Mouse (Mus musculus): ENCODE measurements around the gene Best3. TPM values are rescaled to one million over a fixed set of nuclear protein-coding genes. Genes with fewer than 3 reads are reported as not detected.
A peak's percentile ranks its signal among the peaks of the same experiment; 100 is the strongest.
"Not testable (repeated sequence)": the region's sequence is repeated elsewhere in the genome, so short reads cannot be mapped to it uniquely, and the experiment has no call there.

The Best3 gene
- polyA plus RNA-seq, 1 experiment from 2014 or later, result 0.90 TPM

DNA sequence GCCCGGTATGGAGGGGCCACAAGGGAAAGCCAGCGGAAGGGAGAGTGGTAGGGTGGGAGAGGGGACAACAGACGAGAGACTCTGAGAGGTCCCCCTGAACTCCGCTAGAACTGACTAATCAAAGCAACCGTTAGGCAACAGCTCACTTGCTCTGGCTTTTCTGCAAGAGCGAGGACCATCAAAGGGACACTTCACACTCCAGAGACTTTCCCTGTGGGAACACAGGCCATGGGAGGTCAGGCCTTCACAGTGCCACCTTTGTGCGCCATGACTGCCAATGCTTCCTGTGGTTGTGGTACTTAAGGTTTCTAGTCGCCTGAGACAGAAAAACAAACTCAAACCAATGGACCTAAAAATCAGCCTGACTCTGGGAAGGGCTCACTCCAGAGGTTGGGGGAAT, 24.9 kb downstream of the Best3 start:
- 57% methylated on average over 8 of the region's 8 CpGs for WGBS
- ATAC-seq (ENCODE audit: insufficient number of reproducible peaks, low FRiP score, low TSS enrichment, low read depth), result no peak
- no peak overlapping the region for H3K9ac ChIP-seq

DNA sequence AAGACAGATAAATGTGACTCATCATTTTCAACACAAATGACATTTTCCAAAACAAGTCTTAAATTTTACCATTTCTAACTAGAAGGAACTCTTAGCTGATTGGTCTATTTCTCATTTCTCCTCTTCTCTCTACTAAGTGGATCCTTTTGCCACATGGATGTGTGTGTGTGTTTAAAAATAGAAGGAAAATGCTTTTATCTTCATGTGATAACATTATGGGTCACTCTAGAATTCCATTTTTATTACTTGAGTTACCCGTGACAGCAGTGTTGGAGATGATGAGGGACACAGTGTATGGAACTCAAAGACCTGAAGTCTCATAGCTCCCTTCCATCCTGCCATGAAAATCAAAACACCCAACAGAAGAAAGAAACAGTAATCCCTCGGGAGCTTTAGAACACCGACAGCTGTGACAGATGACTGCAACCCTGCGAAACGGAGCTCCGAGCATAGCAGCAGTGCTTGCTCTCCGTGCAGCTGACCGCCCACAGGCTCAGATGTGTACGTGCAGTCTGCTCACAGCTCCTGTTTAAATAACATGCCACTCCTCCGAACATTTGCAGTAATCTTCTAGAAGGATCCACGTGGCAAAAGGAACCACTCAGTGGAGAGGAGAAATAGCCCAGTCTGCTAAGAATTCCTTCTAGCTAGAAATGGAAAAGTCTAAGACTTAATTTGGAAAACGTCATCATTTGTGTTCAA, 27.7 kb downstream of the Best3 start:
- H3K36me3 ChIP-seq, result no peaks in the 10 kb centered on the region
- ATAC-seq (ENCODE audit: insufficient number of reproducible peaks, low FRiP score, low TSS enrichment, low read depth), result peak; percentile 61
- peaks cover 5% of the 10 kb centered on the region; the same call in 1 of the 2 replicates for H3K4me1 ChIP-seq
- no peaks in the 10 kb centered on the region for H3K27me3 ChIP-seq
- no peak overlapping the region for H3K9ac ChIP-seq
- H3K4me3 ChIP-seq, result no peak overlapping the region
- WGBS, result 15% methylated on average over 12 of the region's 12 CpGs
- no peak overlapping the region for H3K4me2 ChIP-seq
- no peak overlapping the region for H3K27ac ChIP-seq
- H3K9me3 ChIP-seq, result no peaks in the 10 kb centered on the region

More for the DNA sequence above, 24.9 kb downstream of the Best3 start:
- Histone ChIP-seq H3K4me1 (peaks cover 6% of the 10 kb centered on the region; the same call in 1 of the 2 replicates), H3K27me3 (no peaks in the 10 kb centered on the region), H3K9me3 (no peaks in the 10 kb centered on the region), H3K36me3 (no peaks in the 10 kb centered on the region), H3K27ac (no peak overlapping the region), H3K4me3 (no peak overlapping the region), H3K4me2 (no peak overlapping the region)

- no peak for ATAC-seq (ENCODE audit: insufficient number of reproducible peaks, low FRiP score, low TSS enrichment, low read depth)
- WGBS, result 80% methylated on average over 5 of the region's 5 CpGs
- no peak overlapping the region for H3K27ac ChIP-seq
Observed at GRCm38 (mm10) chr10:117014565-117014964, 28.5 kb downstream of the Best3 start.

DNA sequence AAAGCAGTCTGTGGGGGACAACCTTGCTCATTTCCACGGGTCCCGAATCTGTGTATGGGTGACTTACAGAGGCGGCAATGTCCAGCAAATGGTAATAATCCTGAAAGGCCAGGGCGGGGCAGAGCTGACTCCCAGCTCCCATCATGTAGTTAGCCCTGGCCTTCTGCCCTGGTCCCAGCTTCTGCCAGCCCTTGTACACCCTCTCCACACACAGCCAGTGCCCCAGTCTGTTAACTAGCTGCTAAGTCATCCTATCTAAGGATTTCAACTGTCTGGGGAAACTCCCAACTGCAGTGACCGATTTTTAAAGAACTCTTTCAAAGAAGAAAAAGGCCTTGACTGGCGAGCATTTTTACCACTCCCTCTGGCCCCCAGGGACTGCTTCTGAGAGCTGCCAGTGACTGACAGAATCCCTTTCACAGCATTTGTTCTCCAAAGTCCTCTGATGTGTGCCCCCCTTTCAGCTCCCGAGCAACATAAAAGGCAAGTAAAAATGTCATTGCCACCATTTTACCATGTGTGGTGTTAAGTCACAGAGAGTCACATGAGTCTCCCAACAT, 32.2 kb downstream of the Best3 start:
- no peaks in the 10 kb centered on the region for H3K9me3 ChIP-seq
- 60% methylated on average over 7 of the region's 7 CpGs for WGBS
- ATAC-seq (ENCODE audit: insufficient number of reproducible peaks, low FRiP score, low TSS enrichment, low read depth), result no peak
- H3K4me3 ChIP-seq, result no peak overlapping the region
- H3K4me1 ChIP-seq, result peaks cover 11% of the 10 kb centered on the region; the same call in 1 of the 2 replicates
- H3K27ac ChIP-seq, result no peak overlapping the region
- H3K27me3 ChIP-seq, result no peaks in the 10 kb centered on the region
- no peaks in the 10 kb centered on the region for H3K36me3 ChIP-seq
- H3K9ac ChIP-seq, result no peak overlapping the region
- H3K4me2 ChIP-seq, result no peak overlapping the region

More at GRCm38 (mm10) chr10:117014565-117014964, 28.5 kb downstream of the Best3 start:
- H3K4me2 ChIP-seq, result no peak overlapping the region
- H3K4me3 ChIP-seq, result no peak overlapping the region
- H3K36me3 ChIP-seq, result no peaks in the 10 kb centered on the region
- H3K27me3 ChIP-seq, result no peaks in the 10 kb centered on the region
- H3K9ac ChIP-seq, result no peak overlapping the region
- no peaks in the 10 kb centered on the region for H3K9me3 ChIP-seq
- H3K4me1 ChIP-seq, result peaks cover 5% of the 10 kb centered on the region; the same call in 1 of the 2 replicates

GRCm38 (mm10) chr10:117021020-117021754, 35.1 kb downstream of the Best3 start:
- no peak overlapping the region for H3K4me2 ChIP-seq

GRCm38 (mm10) chr10:117023693-117024092, 37.6 kb downstream of the Best3 start:
- Histone ChIP-seq H3K9me3 (no peaks in the 10 kb centered on the region), H3K4me3 (peak overlapping the region; percentile 10; the same call in 1 of the 2 replicates), H3K4me2 (peak overlapping the region; percentile 31), H3K27ac (no peak overlapping the region), H3K27me3 (peaks cover 6% of the 10 kb centered on the region; the same call in 1 of the 2 replicates), H3K9ac (no peak overlapping the region), H3K4me1 (peaks cover 12% of the 10 kb centered on the region), H3K36me3 (no peaks in the 10 kb centered on the region)
- 46% methylated on average over 16 of the region's 16 CpGs for WGBS
- no peak for ATAC-seq (ENCODE audit: insufficient number of reproducible peaks, low FRiP score, low TSS enrichment, low read depth)

More at GRCm38 (mm10) chr10:117021020-117021754, 35.1 kb downstream of the Best3 start:
- no peaks in the 10 kb centered on the region for H3K9me3 ChIP-seq
- H3K36me3 ChIP-seq, result no peaks in the 10 kb centered on the region
- H3K4me1 ChIP-seq, result peaks cover 12% of the 10 kb centered on the region
- no peak overlapping the region for H3K27ac ChIP-seq
- no peak overlapping the region for H3K9ac ChIP-seq
- H3K4me3 ChIP-seq, result no peak overlapping the region
- peak; percentile 74 for ATAC-seq (ENCODE audit: insufficient number of reproducible peaks, low FRiP score, low TSS enrichment, low read depth)
- 15% methylated on average over 21 of the region's 21 CpGs for WGBS
- peaks cover 6% of the 10 kb centered on the region; the same call in 1 of the 2 replicates for H3K27me3 ChIP-seq

DNA sequence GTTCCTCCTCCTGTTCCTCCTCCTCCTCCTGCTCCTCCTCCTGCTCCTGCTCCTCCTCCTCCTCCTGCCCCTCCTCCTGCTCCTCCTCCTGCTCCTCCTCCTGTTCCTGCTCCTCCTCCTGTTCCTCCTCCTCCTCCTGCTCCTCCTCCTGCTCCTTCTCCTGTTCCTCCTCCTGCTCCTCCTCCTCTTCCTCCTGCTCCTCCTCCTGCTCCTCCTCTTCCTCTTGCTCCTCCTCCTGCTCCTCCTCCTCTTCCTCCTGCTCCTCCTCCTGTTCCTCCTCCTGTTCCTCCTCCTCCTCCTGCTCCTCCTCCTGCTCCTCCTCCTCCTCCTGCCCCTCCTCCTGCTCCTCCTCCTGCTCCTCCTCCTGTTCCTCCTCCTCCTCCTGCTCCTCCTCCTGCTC, 39.7 kb downstream of the Best3 start:
- H3K36me3 ChIP-seq; H3K27me3 ChIP-seq; H3K4me2 ChIP-seq; H3K27ac ChIP-seq; H3K9me3 ChIP-seq; H3K9ac ChIP-seq; ATAC-seq (ENCODE audit: insufficient number of reproducible peaks, low FRiP score, low TSS enrichment, low read depth); H3K4me3 ChIP-seq: not testable (repeated sequence)
- H3K4me1 ChIP-seq, result peaks cover 12% of the 10 kb centered on the region

- 55% methylated on average over 8 of the region's 8 CpGs for WGBS
- H3K4me3 ChIP-seq, result no peak overlapping the region
- no peak overlapping the region for H3K4me2 ChIP-seq
- H3K9me3 ChIP-seq, result no peaks in the 10 kb centered on the region
- H3K27ac ChIP-seq, result no peak overlapping the region
- no peaks in the 10 kb centered on the region for H3K36me3 ChIP-seq
- no peak overlapping the region for H3K9ac ChIP-seq
- no peak for ATAC-seq (ENCODE audit: insufficient number of reproducible peaks, low FRiP score, low TSS enrichment, low read depth)
- H3K27me3 ChIP-seq, result peaks cover 6% of the 10 kb centered on the region; the same call in 1 of the 2 replicates
- H3K4me1 ChIP-seq, result peaks cover 9% of the 10 kb centered on the region; the same call in 1 of the 2 replicates
Observed at GRCm38 (mm10) chr10:117026176-117026575, 40.1 kb downstream of the Best3 start.

DNA sequence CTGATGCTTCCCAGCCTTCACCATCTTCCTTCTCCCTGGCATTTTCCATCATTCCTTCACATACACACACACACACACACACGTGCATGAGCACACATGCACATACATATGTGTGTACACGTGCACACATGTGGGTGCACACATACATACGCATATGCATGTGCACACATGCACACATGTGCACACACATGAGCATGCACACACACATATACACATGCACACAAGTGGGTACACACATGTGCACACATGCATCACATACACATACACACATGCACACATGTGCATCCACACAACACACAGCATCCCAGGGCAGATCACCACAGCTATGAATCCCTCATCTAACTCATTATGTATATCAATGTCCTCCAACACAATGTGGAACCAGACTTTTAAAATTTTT, 45.0 kb downstream of the Best3 start:
- Histone ChIP-seq H3K27me3 (no peaks in the 10 kb centered on the region), H3K4me1 (peaks cover 8% of the 10 kb centered on the region; the same call in 1 of the 2 replicates), H3K27ac (no peak overlapping the region), H3K4me2 (no peak overlapping the region), H3K9ac (no peak overlapping the region), H3K36me3 (no peaks in the 10 kb centered on the region), H3K9me3 (no peaks in the 10 kb centered on the region), H3K4me3 (no peak overlapping the region)
- WGBS, result 94% methylated on average over 3 of the region's 3 CpGs
- ATAC-seq (ENCODE audit: insufficient number of reproducible peaks, low FRiP score, low TSS enrichment, low read depth), result no peak

GRCm38 (mm10) chr10:117033785-117034184, 47.7 kb downstream of the Best3 start:
- peaks cover 8% of the 10 kb centered on the region; the same call in 1 of the 2 replicates for H3K4me1 ChIP-seq
- no peak overlapping the region for H3K4me3 ChIP-seq
- H3K9me3 ChIP-seq, result no peaks in the 10 kb centered on the region
- no peak overlapping the region for H3K27ac ChIP-seq
- H3K27me3 ChIP-seq, result no peaks in the 10 kb centered on the region
- no peak for ATAC-seq (ENCODE audit: insufficient number of reproducible peaks, low FRiP score, low TSS enrichment, low read depth)
- 13% methylated on average over 8 of the region's 8 CpGs for WGBS
- no peaks in the 10 kb centered on the region for H3K36me3 ChIP-seq
- no peak overlapping the region for H3K9ac ChIP-seq
- H3K4me2 ChIP-seq, result no peak overlapping the region

GRCm38 (mm10) chr10:117040355-117040754, 54.2 kb downstream of the Best3 start:
- 0 out of 2 replicates have a peak, but pooled peaks cover under 1% of the 10 kb centered on the region for H3K27me3 ChIP-seq
- no peaks in the 10 kb centered on the region for H3K36me3 ChIP-seq
- no peak for ATAC-seq (ENCODE audit: insufficient number of reproducible peaks, low FRiP score, low TSS enrichment, low read depth)
- no peak overlapping the region for H3K27ac ChIP-seq
- H3K9ac ChIP-seq, result no peak overlapping the region
- H3K4me1 ChIP-seq, result peaks cover 11% of the 10 kb centered on the region
- no peak overlapping the region for H3K4me3 ChIP-seq
- no peaks in the 10 kb centered on the region for H3K9me3 ChIP-seq
- WGBS, result 55% methylated on average over 6 of the region's 6 CpGs
- H3K4me2 ChIP-seq, result no peak overlapping the region

GRCm38 (mm10) chr10:117042295-117042694, 56.2 kb downstream of the Best3 start:
- Histone ChIP-seq H3K9ac (no peak overlapping the region), H3K27me3 (0 out of 2 replicates have a peak, but pooled peaks cover 7% of the 10 kb centered on the region), H3K4me3 (no peak overlapping the region), H3K4me1 (peaks cover 20% of the 10 kb centered on the region), H3K36me3 (no peaks in the 10 kb centered on the region), H3K4me2 (no peak overlapping the region), H3K9me3 (no peaks in the 10 kb centered on the region), H3K27ac (no peak overlapping the region)
- 85% methylated on average over 14 of the region's 14 CpGs for WGBS
- ATAC-seq (ENCODE audit: insufficient number of reproducible peaks, low FRiP score, low TSS enrichment, low read depth), result no peak
